Mouse (Mus musculus): Measurements from ENCODE around the gene Adamts9.

The Adamts9 gene

GRCm38 (mm10) chr6:92726121-92726520 lies 217.2 kb downstream of the Adamts9 start:
- no peak for DNase-seq (ENCODE audit: low read depth)

GRCm38 (mm10) chr6:92724394-92724793 lies 218.9 kb downstream of the Adamts9 start:
- no peak for DNase-seq (ENCODE audit: low read depth)
